Mouse (Mus musculus): ENCODE results near the gene Setd5. TPM values are rescaled to one million over a fixed set of nuclear protein-coding genes. Genes with fewer than 3 reads are reported as not detected.
A peak's percentile ranks its signal among the peaks of the same experiment; 100 is the strongest.

Gene Setd5
- total RNA-seq, 1 experiment from 2014 or later: 92.1 TPM

DNA sequence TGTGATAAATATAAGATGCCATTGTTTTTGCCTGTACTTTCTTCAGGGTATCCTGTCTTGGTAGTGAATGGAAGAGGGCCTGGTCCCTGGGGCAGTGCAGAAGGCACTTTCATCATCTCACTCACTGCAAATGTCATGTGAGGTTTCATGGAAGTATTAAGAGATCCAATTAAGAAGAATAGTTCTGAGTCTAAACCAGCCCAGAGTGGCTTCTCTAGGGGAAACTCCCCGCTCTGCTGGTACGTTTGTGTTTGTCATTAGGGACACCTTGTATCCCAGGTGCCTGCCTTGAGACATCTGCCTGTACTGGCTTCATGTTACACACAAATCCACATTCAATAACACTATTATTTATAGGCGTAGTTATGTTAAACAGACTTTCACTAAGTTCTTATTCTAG, 32.2 kb downstream of the Setd5 start:
- no peak for ATAC-seq (replicated peaks; ENCODE audit: low read depth, poor library complexity, severe bottlenecking)

DNA sequence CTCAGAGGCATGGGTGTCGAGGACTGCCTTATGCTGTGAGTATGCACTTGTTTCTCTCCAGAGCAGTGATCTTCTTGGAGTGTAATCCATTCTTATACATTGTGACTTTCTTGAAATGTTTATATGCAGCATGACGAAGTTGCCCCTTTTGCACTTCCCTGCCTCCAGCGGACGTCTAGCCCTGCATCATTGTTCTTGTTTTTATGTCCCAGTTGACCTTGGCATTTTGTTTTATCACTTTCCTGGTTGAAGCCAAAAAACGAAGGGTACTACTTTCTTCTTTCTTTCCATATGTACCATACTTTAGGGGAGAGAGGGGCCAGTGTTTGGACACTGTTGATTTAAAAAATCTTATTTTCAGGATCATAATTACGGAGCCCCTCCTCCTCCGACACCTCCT, 32.8 kb downstream of the Setd5 start:
- ATAC-seq (replicated peaks; ENCODE audit: low read depth, poor library complexity, severe bottlenecking): no peak

DNA sequence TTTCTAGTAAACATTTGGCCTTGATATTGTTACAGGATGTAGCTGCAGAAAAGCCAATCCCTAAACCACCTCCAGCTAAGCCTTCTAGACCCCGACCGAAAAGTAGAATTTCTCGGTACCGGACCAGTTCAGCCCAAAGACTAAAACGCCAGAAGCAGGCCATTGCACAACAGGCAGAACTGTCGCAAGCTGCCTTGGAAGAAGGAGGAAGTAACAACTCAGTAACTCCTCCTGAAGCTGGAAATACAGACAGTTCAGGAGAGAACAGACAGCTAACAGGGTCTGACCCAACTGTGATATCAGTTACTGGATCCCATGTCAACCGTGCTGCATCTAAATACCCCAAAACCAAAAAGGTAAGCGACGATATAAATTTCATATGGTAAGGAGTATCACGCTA, 43.6 kb downstream of the Setd5 start:
- ATAC-seq (replicated peaks; ENCODE audit: low read depth, poor library complexity, severe bottlenecking): no peak

DNA sequence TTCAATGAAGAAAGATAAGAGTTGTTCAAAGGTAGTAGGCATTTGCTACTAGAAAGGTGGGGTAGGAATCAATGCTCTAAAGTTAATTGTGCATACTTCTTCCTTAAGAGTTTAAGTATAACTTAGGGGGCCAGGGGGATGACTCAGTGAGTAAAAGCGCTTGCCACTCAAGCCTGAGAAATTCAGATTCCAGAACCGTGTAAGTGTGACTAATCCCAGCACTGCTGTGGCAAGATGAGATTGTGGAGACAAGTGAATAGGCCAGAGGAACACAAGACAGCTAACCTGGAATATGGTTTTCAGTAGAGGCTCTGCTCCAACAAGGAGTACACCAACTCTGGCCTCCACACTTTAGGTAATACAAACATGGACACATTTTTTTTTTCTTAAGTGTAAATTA, 56.2 kb downstream of the Setd5 start:
- no peak for ATAC-seq (replicated peaks; ENCODE audit: low read depth, poor library complexity, severe bottlenecking)

DNA sequence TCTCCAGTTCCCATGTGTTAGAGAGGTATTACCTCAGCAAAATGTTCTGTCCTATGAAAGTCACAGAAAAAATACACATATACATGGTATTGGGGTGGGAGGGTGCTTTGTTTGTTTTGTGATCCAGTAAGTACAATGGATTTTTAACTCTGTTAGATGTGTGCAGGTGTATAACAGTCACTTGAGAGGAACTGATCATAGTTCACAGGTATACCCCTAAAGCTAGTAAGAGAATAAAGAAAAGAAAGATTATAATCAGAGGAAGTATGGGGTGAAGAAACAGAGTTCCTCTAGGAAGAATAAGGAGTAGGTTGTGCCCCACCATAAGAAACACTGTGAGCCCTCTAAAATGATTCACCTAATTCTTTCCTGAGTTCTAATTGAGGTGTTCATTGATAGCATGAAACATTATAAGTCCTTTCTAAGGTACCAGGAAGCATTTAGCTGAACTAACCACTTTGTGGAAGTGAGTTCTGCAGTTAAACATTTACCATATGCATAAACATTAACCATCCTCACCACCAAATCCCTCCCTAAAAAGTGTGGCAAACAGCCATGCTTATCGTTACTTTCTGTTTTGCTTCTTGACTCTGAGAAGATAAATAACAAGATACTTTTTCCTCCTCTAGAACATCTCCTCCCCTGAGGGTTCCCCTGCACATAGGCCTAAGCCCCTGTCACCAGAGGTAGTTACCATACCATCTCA, 64.4 kb downstream of the Setd5 start:
- no peak for ATAC-seq (replicated peaks; ENCODE audit: low read depth, poor library complexity, severe bottlenecking)

DNA sequence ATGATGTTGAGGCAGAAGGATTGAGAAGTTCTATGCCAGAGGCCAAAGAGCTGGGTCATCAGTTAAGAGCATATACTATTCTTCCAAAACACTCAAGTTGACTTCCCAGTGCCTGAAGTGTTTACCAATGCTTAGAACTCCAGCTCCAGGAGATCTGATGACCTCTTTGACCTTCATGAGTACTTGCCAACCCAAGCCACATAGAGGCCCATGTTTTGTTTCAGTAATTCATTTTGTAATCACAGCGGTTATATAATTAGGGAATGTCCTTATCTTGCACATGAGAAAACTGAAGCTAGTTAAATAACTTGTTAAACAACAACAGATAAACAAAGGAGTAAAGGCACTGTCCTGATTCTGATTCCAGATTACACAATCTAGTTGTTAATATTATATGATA, 67.6 kb downstream of the Setd5 start:
- no peak for ATAC-seq (replicated peaks; ENCODE audit: low read depth, poor library complexity, severe bottlenecking)

DNA sequence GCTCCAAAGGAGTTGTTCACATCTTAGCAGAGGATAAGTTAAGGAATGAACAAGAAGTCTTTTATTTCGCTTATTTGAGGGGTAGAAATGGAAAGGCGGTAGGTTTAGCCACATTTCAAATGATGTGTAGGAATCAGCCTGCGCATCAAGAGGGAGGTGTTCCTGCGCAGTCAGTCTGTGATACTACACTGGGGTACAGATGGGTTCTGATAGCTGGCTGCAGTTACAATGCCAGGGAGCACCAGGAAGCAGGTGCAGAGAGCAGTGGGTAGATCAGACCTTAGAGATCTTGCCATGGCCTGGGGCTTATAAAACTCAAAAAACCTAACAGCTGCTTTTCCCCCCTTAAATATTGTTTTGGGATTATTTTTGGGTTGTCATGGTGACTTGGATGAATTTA, 68.1 kb downstream of the Setd5 start:
- ATAC-seq (replicated peaks; ENCODE audit: low read depth, poor library complexity, severe bottlenecking): no peak

DNA sequence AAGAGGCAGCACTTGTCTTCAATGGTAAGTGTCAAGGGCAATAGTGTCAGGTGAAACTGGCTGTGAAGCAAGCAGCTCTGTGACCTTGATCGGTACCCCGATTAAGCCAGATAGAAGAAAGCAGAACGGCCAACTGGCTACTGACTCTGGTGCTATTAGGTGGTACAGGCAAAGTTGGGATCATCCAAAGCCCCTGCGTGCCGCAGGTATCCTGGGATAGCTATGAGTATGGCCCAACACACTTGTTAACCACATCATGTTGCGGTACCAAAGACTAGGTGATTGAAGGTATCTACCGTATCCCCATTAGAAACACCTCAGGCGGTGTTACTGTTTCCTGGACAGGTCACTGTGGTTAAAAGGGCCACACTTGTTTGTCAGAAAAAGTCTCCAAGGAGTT, 76.9 kb downstream of the Setd5 start:
- ATAC-seq (replicated peaks; ENCODE audit: low read depth, poor library complexity, severe bottlenecking): no peak

DNA sequence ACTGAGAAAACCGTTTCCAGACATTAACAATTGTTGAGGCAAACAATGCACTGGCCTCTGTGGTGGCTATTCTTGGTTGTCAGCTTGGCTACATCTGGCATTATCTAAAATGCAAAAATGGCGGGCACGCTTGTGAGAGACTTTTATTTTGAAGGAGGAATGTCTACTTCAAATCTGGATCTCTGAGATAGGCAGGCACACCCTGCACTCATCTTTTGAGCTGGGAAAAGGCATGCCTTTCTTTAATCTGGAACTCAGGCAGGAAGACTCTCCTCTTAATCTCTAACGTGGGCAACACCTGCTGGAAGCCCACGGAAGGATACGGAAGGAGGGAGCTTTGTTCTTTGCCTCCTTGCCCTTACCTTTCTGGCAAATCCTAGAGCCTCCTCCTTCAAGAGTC, 77.7 kb downstream of the Setd5 start:
- no peak for ATAC-seq (replicated peaks; ENCODE audit: low read depth, poor library complexity, severe bottlenecking)

DNA sequence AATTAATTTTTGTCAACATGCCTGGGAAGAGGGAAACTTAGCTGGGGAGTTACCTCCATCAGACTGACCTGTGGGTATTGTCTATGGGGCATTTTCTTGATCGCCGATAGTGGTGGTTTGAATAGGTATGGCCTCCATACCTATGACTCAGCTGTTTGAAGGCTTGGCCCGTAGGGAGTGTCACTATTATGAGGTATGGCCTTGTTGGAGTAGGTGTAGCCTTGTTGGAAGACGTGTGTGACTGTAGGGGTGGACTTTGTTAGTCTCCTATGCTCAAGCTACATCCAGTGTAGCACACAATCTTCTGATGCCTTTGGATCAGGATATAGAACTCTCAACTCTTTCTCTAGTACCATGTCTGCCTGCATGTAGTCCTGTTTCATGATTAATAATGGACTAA, 78.9 kb downstream of the Setd5 start:
- no peak for ATAC-seq (replicated peaks; ENCODE audit: low read depth, poor library complexity, severe bottlenecking)

DNA sequence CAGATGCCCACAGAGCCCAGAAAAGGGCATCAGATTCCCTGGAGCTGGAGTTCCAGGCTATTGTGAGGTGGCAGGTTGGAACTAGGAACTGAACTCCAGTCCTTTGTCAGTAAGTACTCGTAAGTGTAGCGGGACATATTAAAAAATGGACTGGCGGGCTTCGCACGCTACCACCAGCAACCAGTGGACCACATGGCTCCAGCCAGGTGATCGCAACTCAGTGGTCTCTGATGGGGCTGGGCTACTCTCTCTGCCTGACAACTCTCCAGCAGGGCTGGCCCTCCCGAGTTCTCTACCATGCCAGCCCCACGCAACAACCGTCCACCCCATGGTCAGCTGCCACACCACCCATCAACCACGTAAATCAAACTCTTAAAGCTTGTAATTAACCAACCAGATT, 82.9 kb downstream of the Setd5 start:
- ATAC-seq (replicated peaks; ENCODE audit: low read depth, poor library complexity, severe bottlenecking): no peak

DNA sequence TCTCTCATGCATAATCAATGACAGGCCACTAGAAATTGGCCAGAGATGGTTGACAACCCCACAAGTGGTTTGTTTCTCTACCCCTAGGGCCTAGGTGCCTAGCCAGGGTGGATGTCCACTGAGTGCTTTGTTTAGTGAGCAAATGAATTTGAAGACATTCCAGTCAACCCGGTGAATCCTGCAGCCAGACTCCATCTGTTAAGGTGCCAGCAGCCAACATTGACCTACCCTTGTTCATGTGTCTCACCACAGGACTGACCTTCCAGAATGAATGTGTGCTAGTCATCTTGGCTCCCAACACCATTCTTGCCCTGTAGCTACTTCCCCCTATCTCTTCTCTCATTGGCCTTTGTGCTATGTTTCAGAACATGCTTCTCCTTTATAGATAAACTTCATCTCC, 84.8 kb downstream of the Setd5 start:
- ATAC-seq (replicated peaks; ENCODE audit: low read depth, poor library complexity, severe bottlenecking): no peak

DNA sequence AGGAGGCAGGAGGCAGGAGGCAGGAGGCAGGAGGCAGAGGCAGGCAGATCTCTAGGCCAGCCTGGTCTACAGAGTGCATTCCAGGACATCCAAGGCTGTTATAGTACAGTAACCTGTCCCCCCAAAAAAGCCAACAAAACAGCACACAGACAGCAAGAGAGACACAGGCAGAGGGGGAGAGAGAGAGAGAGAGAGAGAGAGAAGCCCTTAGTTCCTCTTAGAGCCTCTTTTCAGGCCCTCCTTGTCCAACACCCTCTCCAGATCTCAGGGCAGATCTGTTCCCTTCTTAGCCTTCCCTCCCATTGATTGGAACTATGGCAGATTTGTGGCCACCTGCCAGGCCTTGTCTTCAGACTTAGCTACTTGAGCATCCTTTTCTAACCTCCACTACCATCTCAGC, 86.3 kb downstream of the Setd5 start:
- no peak for ATAC-seq (replicated peaks; ENCODE audit: low read depth, poor library complexity, severe bottlenecking)

DNA sequence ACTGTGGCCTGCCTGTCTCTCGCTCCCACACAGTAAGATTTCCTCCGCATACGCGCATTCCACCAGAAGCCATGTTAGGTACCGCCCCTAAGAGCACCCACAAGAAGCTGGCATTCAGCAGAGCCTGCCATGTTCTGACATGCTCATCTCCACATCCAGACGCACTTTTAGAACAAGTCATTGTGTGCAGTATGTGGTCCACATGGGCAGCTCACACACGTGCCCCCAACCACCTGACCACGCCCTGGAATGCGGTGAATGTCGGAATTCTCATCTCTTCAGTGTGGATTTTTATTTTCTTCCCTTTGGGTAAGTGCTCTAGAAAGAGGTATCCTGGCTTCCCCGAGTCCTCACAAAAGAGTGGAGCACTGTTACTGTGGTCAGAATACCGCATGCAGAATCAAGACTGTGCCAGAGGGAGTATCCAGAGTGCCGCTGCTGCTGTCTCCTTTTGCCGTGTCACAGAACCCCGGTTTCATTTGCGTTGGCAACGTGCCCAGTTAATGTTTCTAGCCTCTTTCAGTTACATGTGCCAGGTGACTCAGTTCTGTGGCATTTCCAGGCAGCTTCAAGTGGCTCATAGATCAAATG, 89.6 kb downstream of the Setd5 start:
- peak; percentile 68 for ATAC-seq (replicated peaks; ENCODE audit: low read depth, poor library complexity, severe bottlenecking)

DNA sequence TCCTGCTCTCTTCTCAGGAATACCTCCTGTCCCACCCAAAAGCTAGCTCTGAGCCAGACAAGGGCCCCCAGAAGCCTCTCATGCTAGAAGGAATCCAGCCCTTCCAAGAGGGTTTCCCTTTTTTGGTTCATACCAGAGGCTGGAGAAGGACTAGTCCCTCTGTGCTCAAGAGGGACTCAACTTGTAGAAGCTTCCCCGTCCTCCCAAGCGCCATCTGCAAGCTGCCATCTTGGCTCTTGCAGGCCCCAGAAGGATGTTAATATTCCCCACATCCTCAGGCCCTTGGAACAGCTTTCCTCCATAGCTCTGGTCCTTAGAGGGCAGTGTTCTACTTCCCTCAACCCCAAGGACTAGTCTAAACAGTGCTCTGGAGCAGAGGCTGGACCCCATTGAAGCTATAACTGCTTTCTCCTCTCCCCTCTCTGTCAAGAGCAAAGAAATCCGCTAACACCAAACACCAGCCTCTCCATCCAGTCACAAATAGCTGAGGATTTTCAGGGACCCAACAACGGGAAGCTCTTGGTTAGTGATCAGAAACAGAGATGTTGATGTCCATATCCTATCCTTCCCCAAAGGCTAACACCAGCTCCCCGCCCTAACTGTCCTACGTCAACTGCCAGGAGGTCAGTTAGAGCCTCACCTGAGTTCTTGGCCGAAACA, 91.3 kb downstream of the Setd5 start:
- no peak for ATAC-seq (replicated peaks; ENCODE audit: low read depth, poor library complexity, severe bottlenecking)

DNA sequence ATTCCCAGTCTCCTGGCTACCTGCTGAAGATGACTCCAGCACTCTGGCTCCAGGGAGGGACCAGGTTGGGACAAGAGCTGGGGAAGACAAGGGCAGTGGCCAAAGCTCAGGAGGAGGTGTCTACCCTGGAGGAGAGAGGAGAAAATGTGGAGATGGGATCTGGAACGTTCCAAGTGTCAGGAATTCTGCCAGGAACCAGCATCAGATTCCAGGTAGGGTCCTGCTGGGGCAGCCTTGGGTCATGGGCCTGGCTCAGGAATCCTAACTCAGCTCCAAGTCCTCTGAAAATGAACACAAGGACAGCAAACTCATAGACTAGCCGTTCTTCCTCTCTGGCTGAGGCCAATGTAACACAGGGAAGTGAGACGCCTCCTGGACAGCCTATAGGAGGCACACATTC, 92.7 kb downstream of the Setd5 start:
- ATAC-seq (replicated peaks; ENCODE audit: low read depth, poor library complexity, severe bottlenecking): no peak

DNA sequence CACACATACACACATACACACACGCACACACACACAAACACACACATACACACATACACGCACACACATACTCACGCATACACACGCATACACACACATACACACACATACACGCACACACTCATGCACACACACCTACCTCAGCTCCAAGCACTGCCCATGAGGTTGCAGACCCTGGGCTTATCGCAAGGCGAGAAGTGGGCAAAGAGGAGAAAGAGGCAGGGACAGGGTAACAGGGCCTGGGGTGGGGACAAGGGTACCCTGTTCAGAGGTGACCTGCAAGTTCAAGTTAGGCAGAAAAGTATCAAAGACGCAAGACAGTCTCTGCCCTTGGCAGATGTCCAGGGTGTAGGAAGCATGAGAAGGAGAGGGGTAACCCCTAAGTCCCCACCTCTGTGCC, 93.5 kb downstream of the Setd5 start:
- ATAC-seq (replicated peaks; ENCODE audit: low read depth, poor library complexity, severe bottlenecking): no peak

DNA sequence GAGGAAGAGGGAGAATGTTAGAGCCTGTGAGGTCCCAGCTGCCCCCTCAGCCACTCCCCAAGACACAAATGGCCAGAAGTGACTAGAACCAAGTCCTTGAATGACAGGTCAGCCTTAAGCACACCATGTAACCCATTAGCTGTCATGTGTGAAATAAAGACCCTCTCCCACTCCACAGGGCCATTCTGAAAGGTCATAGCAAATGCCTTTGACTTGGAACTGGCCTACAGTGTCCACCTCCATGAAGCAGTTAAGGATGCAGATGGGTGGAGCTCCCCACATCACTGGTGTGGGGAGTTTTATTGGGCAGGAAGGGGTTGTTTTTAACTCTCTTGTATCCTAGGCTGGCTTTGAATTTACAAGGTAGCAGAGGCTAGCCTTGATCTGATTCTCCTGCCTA, 94.8 kb downstream of the Setd5 start:
- ATAC-seq (replicated peaks; ENCODE audit: low read depth, poor library complexity, severe bottlenecking): no peak

DNA sequence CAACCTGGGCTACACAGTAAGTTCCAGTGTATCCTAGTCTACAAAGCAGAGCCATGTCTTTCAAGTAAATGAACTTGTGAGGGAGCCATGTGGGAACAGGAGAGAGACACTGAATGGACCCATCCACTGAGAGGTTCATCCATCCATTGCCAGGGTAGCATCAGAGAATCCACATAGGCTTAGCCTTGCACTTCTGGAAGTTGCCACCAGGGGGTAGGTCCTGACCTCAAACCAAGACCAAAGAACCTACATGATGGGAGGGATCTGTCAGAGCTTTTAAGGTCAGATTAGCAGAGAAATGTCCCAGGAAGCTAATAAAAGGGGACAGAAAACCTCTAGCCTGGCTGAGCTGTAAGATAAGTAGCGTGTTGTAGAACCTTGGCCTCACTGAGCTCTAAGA, 95.4 kb downstream of the Setd5 start:
- ATAC-seq (replicated peaks; ENCODE audit: low read depth, poor library complexity, severe bottlenecking): peak; percentile 90

DNA sequence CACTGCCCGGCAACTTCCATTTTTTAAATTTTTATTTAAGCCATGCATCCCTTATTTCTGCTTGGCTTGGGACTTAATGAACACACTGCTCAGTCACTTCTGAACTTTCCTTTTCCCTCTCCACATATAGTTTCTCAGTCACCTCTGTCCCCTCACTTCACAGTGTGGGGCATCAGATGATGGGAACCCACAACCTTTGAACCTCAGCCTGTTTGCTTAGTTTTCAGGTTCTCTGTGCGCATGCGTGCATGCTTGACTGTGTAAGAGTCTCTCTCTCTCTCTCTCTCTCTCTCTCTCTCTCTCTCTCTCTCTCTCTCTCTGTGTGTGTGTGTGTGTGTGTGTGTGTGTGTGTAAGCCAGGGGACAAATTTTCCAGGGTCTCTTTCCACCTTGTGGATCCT, 98.3 kb downstream of the Setd5 start:
- ATAC-seq (replicated peaks; ENCODE audit: low read depth, poor library complexity, severe bottlenecking): no peak

DNA sequence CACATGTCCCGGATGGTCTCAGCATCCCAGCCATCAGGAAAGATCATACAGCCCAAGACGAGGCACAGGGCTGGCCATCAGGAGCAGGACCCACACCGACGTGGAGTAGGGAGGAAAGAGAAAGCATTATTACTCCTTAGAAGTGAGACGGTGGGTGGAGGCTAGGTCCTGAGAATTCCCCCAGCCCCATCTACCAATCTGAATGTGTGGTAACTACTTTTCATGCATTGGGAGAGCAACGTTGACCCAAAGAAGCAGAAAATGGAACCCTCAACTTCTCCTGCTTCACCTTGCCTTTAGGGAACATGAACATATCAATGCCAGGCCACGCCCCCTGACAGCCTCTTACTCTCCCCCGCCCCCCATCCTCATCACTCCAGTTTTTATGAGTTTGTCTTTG, 99.4 kb downstream of the Setd5 start:
- no peak for ATAC-seq (replicated peaks; ENCODE audit: low read depth, poor library complexity, severe bottlenecking)

All from common myeloid progenitor, adult 5-6 weeks (primary cell).